In the genomic region with DNA sequence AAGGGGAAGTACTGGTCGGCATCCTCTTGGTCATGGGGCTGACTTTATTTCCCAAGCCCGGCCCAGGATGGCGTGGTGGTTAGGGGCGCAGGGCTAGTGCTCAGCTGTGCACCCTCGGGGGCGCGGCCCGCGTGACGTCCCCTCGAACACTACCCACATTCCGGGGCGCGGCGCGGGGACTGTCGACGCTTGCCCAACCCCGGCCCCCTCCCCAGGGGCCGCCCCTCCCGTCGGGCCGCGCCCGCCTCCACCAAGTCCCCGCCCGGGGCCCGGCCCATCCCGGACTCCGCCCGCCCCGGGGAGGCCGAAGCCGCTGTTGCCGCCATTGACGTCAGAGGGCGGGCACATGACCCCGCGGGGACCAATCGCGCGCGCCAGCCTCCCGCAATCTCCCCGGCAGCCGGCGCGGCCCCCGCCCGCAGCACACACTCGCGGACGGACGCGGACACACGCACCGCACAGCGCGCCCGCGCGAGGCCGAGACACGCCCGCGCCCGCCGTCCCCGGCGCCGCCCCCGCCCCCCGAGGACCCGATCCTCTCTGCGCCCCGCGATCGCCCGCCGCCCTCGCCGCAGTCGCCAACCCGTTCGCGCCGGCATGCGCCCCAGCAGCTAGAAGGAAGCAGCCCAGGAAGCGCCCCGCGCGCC, we compare ENCODE assay signal across 8 mouse cellular contexts. TPM values are rescaled to one million over a fixed set of nuclear protein-coding genes. Genes with fewer than 3 reads are reported as not detected.
DNase-seq lines count a peak whose midpoint lies in the region; ATAC-seq and TF ChIP-seq lines count a peak whose summit lies in the region.

No protein-coding gene starts in this region.

- peak overlapping the region; percentile 86 for H3K27ac ChIP-seq in bone marrow macrophage, adult 2 months (ENCODE audit: insufficient read depth, low read depth, low read length)
- H3K27ac ChIP-seq in embryonic facial prominence, embryonic 15.5 days (replicated peaks) = peak overlapping the region; percentile 91
- H3K27ac ChIP-seq in kidney, embryonic 14.5 days (ENCODE audit: low read depth, low read length) = peak overlapping the region; percentile 85
- H3K27ac ChIP-seq in limb, embryonic 15.5 days = peak overlapping the region; percentile 87
- H3K27ac ChIP-seq in midbrain, postnatal 0 days (ENCODE audit: low read depth, low read length) = peak overlapping the region; percentile 93

- no peak for TF ChIP-seq POLR2A in bone marrow macrophage, adult 2 months (IDR thresholded peaks at IDR 0.05; ENCODE audit: borderline replicate concordance, low read depth, low read length)

- no peaks in the 10 kb centered on the region for H3K27me3 ChIP-seq in embryonic facial prominence, embryonic 15.5 days
- no peaks in the 10 kb centered on the region for H3K27me3 ChIP-seq in kidney, embryonic 14.5 days (ENCODE audit: control insufficient read depth, insufficient read depth, low read length)
- no peaks in the 10 kb centered on the region for H3K27me3 ChIP-seq in limb, embryonic 15.5 days
- no peaks in the 10 kb centered on the region for H3K27me3 ChIP-seq in midbrain, postnatal 0 days (ENCODE audit: insufficient read depth, low read length)

- no peak for TF ChIP-seq CTCF in bone marrow macrophage, adult 2 months (IDR thresholded peaks at IDR 0.05; ENCODE audit: low read depth, low read length)
- no peak for TF ChIP-seq CTCF in midbrain, postnatal 0 days (IDR thresholded peaks at IDR 0.05)

- H3K9ac ChIP-seq in embryonic facial prominence, embryonic 15.5 days = peak overlapping the region; percentile 74
- H3K9ac ChIP-seq in kidney, embryonic 14.5 days (ENCODE audit: low read depth, low read length) = peak overlapping the region; percentile 95
- peak overlapping the region; percentile 82 for H3K9ac ChIP-seq in limb, embryonic 15.5 days
- H3K9ac ChIP-seq in midbrain, postnatal 0 days (replicated peaks; ENCODE audit: low read length, poor library complexity, severe bottlenecking) = peak overlapping the region; percentile 95

- no peaks in the 10 kb centered on the region for H3K36me3 ChIP-seq in embryonic facial prominence, embryonic 15.5 days
- H3K36me3 ChIP-seq in kidney, embryonic 14.5 days (ENCODE audit: control insufficient read depth, insufficient read depth, low read length) = no peaks in the 10 kb centered on the region
- no peaks in the 10 kb centered on the region for H3K36me3 ChIP-seq in limb, embryonic 15.5 days
- H3K36me3 ChIP-seq in midbrain, postnatal 0 days (ENCODE audit: insufficient read depth, low read length) = no peaks in the 10 kb centered on the region

- peak overlapping the region; percentile 84 for H3K4me2 ChIP-seq in embryonic facial prominence, embryonic 15.5 days (replicated peaks)
- H3K4me2 ChIP-seq in kidney, embryonic 14.5 days (replicated peaks; ENCODE audit: low read depth, low read length) = peak overlapping the region; percentile 89
- peak overlapping the region; percentile 79 for H3K4me2 ChIP-seq in limb, embryonic 15.5 days
- peak overlapping the region; percentile 93 for H3K4me2 ChIP-seq in midbrain, postnatal 0 days (ENCODE audit: low read depth, low read length, poor library complexity, severe bottlenecking)

- WGBS in embryonic facial prominence, embryonic 15.5 days = under 1% methylated on average over 60 of the region's 92 CpGs
- under 1% methylated on average over 63 of the region's 92 CpGs for WGBS in kidney, embryonic 14.5 days
- WGBS in limb, embryonic 15.5 days = under 1% methylated on average over 38 of the region's 92 CpGs
- WGBS in midbrain, postnatal 0 days = 0% methylated on average over 30 of the region's 92 CpGs

- peak; percentile 92 for DNase-seq in A20 (ENCODE audit: low read depth, low spot score)
- DNase-seq in heart, adult 9 months (ENCODE audit: low spot score in 2 of 2) = peak; percentile 94 to 95
- DNase-seq in midbrain, postnatal 0 days (ENCODE audit: low spot score) = peak; percentile 92
- peak; percentile 96 for DNase-seq in spleen, postnatal 10 days (ENCODE audit: low spot score in 2 of 2)

- H3K4me1 ChIP-seq in bone marrow macrophage, adult 2 months (ENCODE audit: control insufficient read depth, insufficient read depth, low read length) = peaks cover 43% of the 10 kb centered on the region
- H3K4me1 ChIP-seq in embryonic facial prominence, embryonic 15.5 days = peaks cover 36% of the 10 kb centered on the region
- peaks cover 29% of the 10 kb centered on the region for H3K4me1 ChIP-seq in kidney, embryonic 14.5 days (ENCODE audit: control insufficient read depth, insufficient read depth, low read length)
- peaks cover 40% of the 10 kb centered on the region for H3K4me1 ChIP-seq in limb, embryonic 15.5 days
- H3K4me1 ChIP-seq in midbrain, postnatal 0 days (ENCODE audit: insufficient read depth, low read length) = peaks cover 8% of the 10 kb centered on the region; the same call in 1 of the 2 replicates

- peak overlapping the region; percentile 99 for H3K4me3 ChIP-seq in bone marrow macrophage, adult 2 months (ENCODE audit: insufficient read depth, low read length)
- peak overlapping the region; percentile 95 for H3K4me3 ChIP-seq in embryonic facial prominence, embryonic 15.5 days (replicated peaks)
- peak overlapping the region; percentile 80 for H3K4me3 ChIP-seq in kidney, embryonic 14.5 days (ENCODE audit: low read length)
- H3K4me3 ChIP-seq in limb, embryonic 15.5 days = peak overlapping the region; percentile 92
- peak overlapping the region; percentile 82 for H3K4me3 ChIP-seq in midbrain, postnatal 0 days (ENCODE audit: low read depth, low read length)

- peak; percentile 93 for ATAC-seq in embryonic facial prominence, embryonic 15.5 days (ENCODE audit: insufficient number of reproducible peaks, low FRiP score, low TSS enrichment, low read depth)
- peak; percentile 91 for ATAC-seq in kidney, embryonic 14.5 days (ENCODE audit: low FRiP score, low TSS enrichment)
- peak; percentile 89 for ATAC-seq in limb, embryonic 15.5 days (ENCODE audit: insufficient number of reproducible peaks, low FRiP score, low TSS enrichment, low read depth)
- peak; percentile 88 for ATAC-seq in midbrain, postnatal 0 days (ENCODE audit: low FRiP score)

- no peaks in the 10 kb centered on the region for H3K9me3 ChIP-seq in embryonic facial prominence, embryonic 15.5 days (replicated peaks)
- no peaks in the 10 kb centered on the region for H3K9me3 ChIP-seq in kidney, embryonic 14.5 days (ENCODE audit: control insufficient read depth, low read length)
- no peaks in the 10 kb centered on the region for H3K9me3 ChIP-seq in limb, embryonic 15.5 days
- H3K9me3 ChIP-seq in midbrain, postnatal 0 days (ENCODE audit: low read length) = no peaks in the 10 kb centered on the region

RNA-seq across cellular contexts. Expression of a gene that starts 0.4 kb away (rescaled TPM):
- polyA plus RNA-seq in bone marrow macrophage, adult 2 months (2012; ENCODE audit: insufficient read depth, insufficient read length, missing spikeins) = 56.3 and 60.1 TPM in 2 replicates
- 25.9 and 27.7 TPM in 2 replicates for polyA plus RNA-seq in embryonic facial prominence, embryonic 15.5 days (2015; fragmentation: Nextera tagmentation; extraction: Ambion mirVana)
- 22.9 and 23.7 TPM in 2 replicates for polyA plus RNA-seq in kidney, embryonic 14.5 days (2014; fragmentation: Nextera tagmentation; extraction: Ambion mirVana)
- 18.8 and 20.7 TPM in 2 replicates for polyA plus RNA-seq in limb, embryonic 15.5 days (2015; fragmentation: Nextera tagmentation; extraction: Ambion mirVana)
- 266 and 287 TPM in 2 replicates for total RNA-seq in midbrain, postnatal 0 days (2014; rRNA removed)
- 197 and 212 TPM in 2 replicates for polyA plus RNA-seq in midbrain, postnatal 0 days (2015; fragmentation: Nextera tagmentation; extraction: Ambion mirVana)

Comparison
In these comparisons a context has a peak if more than half of its experiments do, and no peak if none do; other contexts are left out.
1. Peak in every context shown above with its lines: DNase-seq, ATAC-seq, H3K4me3 ChIP-seq and H3K27ac ChIP-seq.